Mouse (Mus musculus) forebrain, embryonic 16.5 days (tissue): ENCODE data around the gene Arhgap24. TPM values are rescaled to one million over a fixed set of nuclear protein-coding genes. Genes with fewer than 3 reads are reported as not detected.

Experiments
- ATAC-seq: fragments of 200-750 bp; cut with Nextera tagmentation; 2 replicates; pipeline ENCODE4 v1.8.0; 2017; ENCODE audit warnings: mild to moderate bottlenecking, moderate library complexity
- H3K27ac ChIP-seq: fragments of 300-500 bp; sonication (generic); 2 replicates; pipeline ENCODE4 v1.5.1; 2014; ENCODE audit warnings: low read length, control low read depth
- H3K27me3 ChIP-seq: fragments of 300-500 bp; sonication (generic); replicated peaks from 2 replicates; pipeline ENCODE4 v1.6.1; 2014; ENCODE audit warnings: low read length; ENCODE audit not compliant: control insufficient read depth, insufficient read depth
- H3K36me3 ChIP-seq: fragments of 300-500 bp; sonication (generic); 2 replicates; pipeline ENCODE4 v1.6.1; 2014; ENCODE audit not compliant: control insufficient read depth, insufficient read depth
- H3K4me1 ChIP-seq: fragments of 300-500 bp; sonication (generic); replicated peaks from 2 replicates; pipeline ENCODE4 v1.6.1; 2014; ENCODE audit warnings: low read length; ENCODE audit not compliant: control insufficient read depth, insufficient read depth
- H3K4me2 ChIP-seq: fragments of 300-500 bp; sonication (generic); 2 replicates; pipeline ENCODE4 v1.6.1; 2014; ENCODE audit warnings: mild to moderate bottlenecking, low read length, control low read depth
- H3K4me3 ChIP-seq: fragments of 300-500 bp; sonication (generic); replicated peaks from 2 replicates; pipeline ENCODE4 v1.5.1; 2014; ENCODE audit warnings: mild to moderate bottlenecking, low read length, control low read depth
- H3K9ac ChIP-seq: fragments of 300-500 bp; sonication (generic); replicated peaks from 2 replicates; pipeline ENCODE4 v1.6.1; 2014; ENCODE audit warnings: low read depth, low read length, control low read depth
- H3K9me3 ChIP-seq: fragments of 300-500 bp; sonication (generic); 2 replicates; pipeline ENCODE4 v1.6.1; 2016; ENCODE audit warnings: low read length; ENCODE audit not compliant: control insufficient read depth
- WGBS: fragments of 180-500 bp; shearing (Covaris S2); extraction: QIAGEN DNeasy Blood & Tissue Kit; methylation state at CpG from one replicate; pipeline ENCODE4 v1.1.7; 2014; 5-methylcytosine and 5-hydroxymethylcytosine counted together
- polyA plus RNA-seq: library from polyadenylated mRNA; unstranded; fragments of >200 nt; fragmentation: Nextera tagmentation; extraction: Ambion mirVana; gene quantifications from 2 replicates; pipeline ENCODE4 v1.2.1, GENCODE M21; 2015

Gene Arhgap24
- polyA plus RNA-seq, 1 experiment from 2014 or later: 5.2 TPM

- no peak for ATAC-seq
- H3K27ac ChIP-seq: no peak overlapping the region
- no peaks in the 10 kb centered on the region for H3K36me3 ChIP-seq
- H3K4me3 ChIP-seq: no peak overlapping the region
- H3K27me3 ChIP-seq: no peaks in the 10 kb centered on the region
- H3K9me3 ChIP-seq: no peaks in the 10 kb centered on the region
- 43% methylated on average over 7 of the region's 7 CpGs for WGBS
- no peak overlapping the region for H3K4me2 ChIP-seq
- no peaks in the 10 kb centered on the region for H3K4me1 ChIP-seq
- H3K9ac ChIP-seq: no peak overlapping the region
Measured at GRCm38 (mm10) chr5:102515496-102515895, 34.3 kb downstream of the Arhgap24 start.

GRCm38 (mm10) chr5:102520506-102520905 lies 39.3 kb downstream of the Arhgap24 start:
- H3K4me2 ChIP-seq: no peak overlapping the region
- H3K4me1 ChIP-seq: no peaks in the 10 kb centered on the region
- no peak for ATAC-seq
- H3K9ac ChIP-seq: no peak overlapping the region
- H3K36me3 ChIP-seq: no peaks in the 10 kb centered on the region
- no peak overlapping the region for H3K4me3 ChIP-seq
- no peaks in the 10 kb centered on the region for H3K9me3 ChIP-seq
- 85% methylated on average over 1 of the region's 1 CpGs for WGBS
- no peak overlapping the region for H3K27ac ChIP-seq
- no peaks in the 10 kb centered on the region for H3K27me3 ChIP-seq

GRCm38 (mm10) chr5:102535311-102535710 lies 54.1 kb downstream of the Arhgap24 start:
- Histone ChIP-seq H3K27me3 (no peaks in the 10 kb centered on the region), H3K4me2 (no peak overlapping the region), H3K27ac (no peak overlapping the region), H3K9ac (no peak overlapping the region), H3K4me1 (no peaks in the 10 kb centered on the region), H3K4me3 (no peak overlapping the region), H3K36me3 (no peaks in the 10 kb centered on the region), H3K9me3 (no peaks in the 10 kb centered on the region)
- WGBS: 79% methylated on average over 9 of the region's 9 CpGs
- ATAC-seq: no peak

- no peaks in the 10 kb centered on the region for H3K36me3 ChIP-seq
- H3K9ac ChIP-seq: no peak overlapping the region
- H3K4me1 ChIP-seq: no peaks in the 10 kb centered on the region
- H3K27me3 ChIP-seq: no peaks in the 10 kb centered on the region
- no peak overlapping the region for H3K4me2 ChIP-seq
- 80% methylated on average over 3 of the region's 3 CpGs for WGBS
- H3K9me3 ChIP-seq: no peaks in the 10 kb centered on the region
- H3K27ac ChIP-seq: no peak overlapping the region
- H3K4me3 ChIP-seq: no peak overlapping the region
- ATAC-seq: no peak
Measured at GRCm38 (mm10) chr5:102537819-102538218, 56.6 kb downstream of the Arhgap24 start.

GRCm38 (mm10) chr5:102546296-102546695 lies 65.1 kb downstream of the Arhgap24 start:
- Histone ChIP-seq H3K4me2 (no peak overlapping the region), H3K4me1 (no peaks in the 10 kb centered on the region), H3K9me3 (no peaks in the 10 kb centered on the region), H3K27me3 (no peaks in the 10 kb centered on the region), H3K36me3 (no peaks in the 10 kb centered on the region), H3K4me3 (no peak overlapping the region), H3K9ac (no peak overlapping the region), H3K27ac (no peak overlapping the region)
- WGBS: 95% methylated on average over 4 of the region's 4 CpGs
- ATAC-seq: no peak

GRCm38 (mm10) chr5:102547786-102548185 lies 66.6 kb downstream of the Arhgap24 start:
- Histone ChIP-seq H3K4me3 (no peak overlapping the region), H3K4me1 (no peaks in the 10 kb centered on the region), H3K27ac (no peak overlapping the region), H3K9ac (no peak overlapping the region), H3K36me3 (no peaks in the 10 kb centered on the region), H3K4me2 (no peak overlapping the region), H3K27me3 (no peaks in the 10 kb centered on the region), H3K9me3 (no peaks in the 10 kb centered on the region)
- ATAC-seq: no peak

GRCm38 (mm10) chr5:102548382-102548781 lies 67.2 kb downstream of the Arhgap24 start:
- H3K4me2 ChIP-seq: no peak overlapping the region
- no peaks in the 10 kb centered on the region for H3K4me1 ChIP-seq
- no peaks in the 10 kb centered on the region for H3K9me3 ChIP-seq
- no peak overlapping the region for H3K4me3 ChIP-seq
- no peak overlapping the region for H3K9ac ChIP-seq
- no peak for ATAC-seq
- no peaks in the 10 kb centered on the region for H3K27me3 ChIP-seq
- 87% methylated on average over 2 of the region's 2 CpGs for WGBS
- H3K27ac ChIP-seq: no peak overlapping the region
- no peaks in the 10 kb centered on the region for H3K36me3 ChIP-seq

GRCm38 (mm10) chr5:102550211-102550610 lies 69.0 kb downstream of the Arhgap24 start:
- no peaks in the 10 kb centered on the region for H3K27me3 ChIP-seq
- 67% methylated on average over 3 of the region's 3 CpGs for WGBS
- no peak overlapping the region for H3K4me2 ChIP-seq
- no peak for ATAC-seq
- no peaks in the 10 kb centered on the region for H3K4me1 ChIP-seq
- no peak overlapping the region for H3K4me3 ChIP-seq
- no peaks in the 10 kb centered on the region for H3K9me3 ChIP-seq
- no peaks in the 10 kb centered on the region for H3K36me3 ChIP-seq
- H3K27ac ChIP-seq: no peak overlapping the region
- no peak overlapping the region for H3K9ac ChIP-seq

- Histone ChIP-seq H3K4me2 (no peak overlapping the region), H3K9me3 (no peaks in the 10 kb centered on the region), H3K4me1 (no peaks in the 10 kb centered on the region), H3K27ac (no peak overlapping the region), H3K27me3 (no peaks in the 10 kb centered on the region), H3K4me3 (no peak overlapping the region), H3K36me3 (no peaks in the 10 kb centered on the region), H3K9ac (no peak overlapping the region)
- ATAC-seq: no peak
- WGBS: 65% methylated on average over 11 of the region's 11 CpGs
Measured at GRCm38 (mm10) chr5:102550870-102551637, 69.9 kb downstream of the Arhgap24 start.

GRCm38 (mm10) chr5:102552533-102552932 lies 71.3 kb downstream of the Arhgap24 start:
- Histone ChIP-seq H3K4me3 (no peak overlapping the region), H3K9me3 (no peaks in the 10 kb centered on the region), H3K9ac (no peak overlapping the region), H3K4me1 (no peaks in the 10 kb centered on the region), H3K4me2 (no peak overlapping the region), H3K36me3 (no peaks in the 10 kb centered on the region), H3K27ac (no peak overlapping the region), H3K27me3 (no peaks in the 10 kb centered on the region)
- ATAC-seq: no peak
- WGBS: 75% methylated on average over 1 of the region's 1 CpGs
